ENCODE assay signal across 9 mouse cellular contexts in genomic region chr5:30155395-30155792, GRCm38 (mm10). TPM values are rescaled to one million over a fixed set of nuclear protein-coding genes. Genes with fewer than 3 reads are reported as not detected.
A peak's percentile ranks its signal among the peaks of the same experiment; 100 is the strongest.
DNase-seq lines count a peak whose midpoint lies in the region; ATAC-seq and TF ChIP-seq lines count a peak whose summit lies in the region.
"Had no signal": no experiment of that assay in that cellular context is flagged by ENCODE, and none has a peak within 500 bp of the region (broad histone marks: within the 10 kb centered on the region; RNA-seq: fewer than 3 reads in every experiment).

No protein-coding gene starts in this region.

- TF ChIP-seq POLR2A in thymus, adult 2 months (IDR thresholded peaks at IDR 0.05; ENCODE audit: control insufficient read depth, extremely low read depth, insufficient read depth, low read length, poor library complexity): no peak; the same call in 1 of the 2 replicates

- no peaks in the 10 kb centered on the region for H3K27me3 ChIP-seq in thymus, adult 2 months (ENCODE audit: control insufficient read depth, insufficient read depth, low read length)
- H3K27me3 ChIP-seq in liver, embryonic 11.5 days (replicated peaks; ENCODE audit: control insufficient read depth, insufficient read depth, low read length): no peaks in the 10 kb centered on the region
- H3K27me3 ChIP-seq in stomach, embryonic 15.5 days (replicated peaks): no peaks in the 10 kb centered on the region

- H3K9ac ChIP-seq in liver, embryonic 11.5 days (ENCODE audit: low read depth, low read length): peak overlapping the region; percentile 73
- peak overlapping the region; percentile 86 for H3K9ac ChIP-seq in stomach, embryonic 15.5 days

- no peaks in the 10 kb centered on the region for H3K36me3 ChIP-seq in thymus, adult 2 months (ENCODE audit: control insufficient read depth, insufficient read depth, low read length)
- 0 out of 2 replicates have a peak, but pooled peaks cover 1% of the 10 kb centered on the region for H3K36me3 ChIP-seq in liver, embryonic 11.5 days (ENCODE audit: control insufficient read depth, insufficient read depth, low read length)
- H3K36me3 ChIP-seq in stomach, embryonic 15.5 days: no peaks in the 10 kb centered on the region

- H3K27ac ChIP-seq in thymus, adult 2 months (ENCODE audit: control insufficient read depth, insufficient read depth, low read length): peak overlapping the region; percentile 77
- peak overlapping the region; percentile 78 for H3K27ac ChIP-seq in liver, embryonic 11.5 days (ENCODE audit: low read depth, low read length)
- peak overlapping the region; percentile 91 for H3K27ac ChIP-seq in stomach, embryonic 15.5 days

- H3K4me2 ChIP-seq in liver, embryonic 11.5 days: peak overlapping the region; percentile 85
- peak overlapping the region; percentile 69 for H3K4me2 ChIP-seq in stomach, embryonic 15.5 days

- WGBS in thymus, adult 2 months: under 1% methylated on average over 31 of the region's 31 CpGs
- under 1% methylated on average over 31 of the region's 31 CpGs for WGBS in liver, embryonic 11.5 days
- WGBS in stomach, embryonic 15.5 days: 0% methylated on average over 31 of the region's 31 CpGs

- no peaks in the 10 kb centered on the region for H3K4me1 ChIP-seq in thymus, adult 2 months (replicated peaks; ENCODE audit: control insufficient read depth, insufficient read depth, low read length)
- H3K4me1 ChIP-seq in liver, embryonic 11.5 days (replicated peaks; ENCODE audit: control insufficient read depth, insufficient read depth, low read length): peaks cover 6% of the 10 kb centered on the region; the same call in 1 of the 2 replicates
- peaks cover 13% of the 10 kb centered on the region; the same call in 1 of the 2 replicates for H3K4me1 ChIP-seq in stomach, embryonic 15.5 days

- TF ChIP-seq CTCF in thymus, adult 2 months (IDR thresholded peaks at IDR 0.05; ENCODE audit: borderline replicate concordance, control insufficient read depth, extremely low read depth, insufficient read depth, low read length, poor library complexity): no peak

- peak; percentile 57 for DNase-seq in adrenal gland, adult 2 months
- DNase-seq in adrenal gland, postnatal 10 days: no peak
- DNase-seq in thymus, adult 2 months: no peak
- no peak for DNase-seq in thymus, adult 18-20 months
- DNase-seq in liver, embryonic 11.5 days (ENCODE audit: low spot score): no peak
- DNase-seq in layer of hippocampus, adult 9-11 months: no peak
- no peak for DNase-seq in retina, postnatal 1 day

- H3K4me3 ChIP-seq in thymus, adult 2 months (ENCODE audit: control insufficient read depth, insufficient read depth, low read length): peak overlapping the region; percentile 86
- peak overlapping the region; percentile 75 for H3K4me3 ChIP-seq in liver, embryonic 11.5 days (ENCODE audit: low read depth, low read length)
- H3K4me3 ChIP-seq in stomach, embryonic 15.5 days (replicated peaks): peak overlapping the region; percentile 98

- H3K9me3 ChIP-seq in liver, embryonic 11.5 days (ENCODE audit: control insufficient read depth, low read length): no peaks in the 10 kb centered on the region
- H3K9me3 ChIP-seq in stomach, embryonic 15.5 days: no peaks in the 10 kb centered on the region

- ATAC-seq in liver, embryonic 11.5 days (replicated peaks; ENCODE audit: low FRiP score): peak; percentile 49
- peak; percentile 37 for ATAC-seq in stomach, embryonic 15.5 days (ENCODE audit: insufficient read depth, low FRiP score, low read depth)

RNA-seq across cellular contexts. Expression of gene Hadhb, which starts 0.3 kb away (rescaled TPM):
- total RNA-seq in adrenal gland, adult 2 months (2021): 1,000 to 10,000 TPM in 1 of 2 experiments, 100 to 1,000 TPM in 1; 944 to 1,072 TPM
- polyA plus RNA-seq in adrenal gland, adult 2 months (2012; rRNA removed): 65.7 and 66.9 TPM in 2 replicates
- total RNA-seq in adrenal gland, postnatal 10 days (2021): 1,000 to 10,000 TPM; 1,471 to 1,600 TPM
- 111 and 140 TPM in 2 replicates for polyA plus RNA-seq in thymus, adult 2 months (2012; rRNA removed)
- polyA plus RNA-seq in liver, embryonic 11.5 days (2014; fragmentation: Nextera tagmentation; extraction: Ambion mirVana): 145 and 167 TPM in 2 replicates
- 156 and 196 TPM in 2 replicates for polyA plus RNA-seq in stomach, embryonic 15.5 days (2015; fragmentation: Nextera tagmentation; extraction: Ambion mirVana)

RNA-seq across cellular contexts. Expression of gene Hadha, which starts 0.4 kb away (rescaled TPM):
- 100 to 1,000 TPM; 558 to 581 TPM for total RNA-seq in adrenal gland, adult 2 months (2021)
- polyA plus RNA-seq in adrenal gland, adult 2 months (2012; rRNA removed): 72.9 and 82.6 TPM in 2 replicates
- 100 to 1,000 TPM; 921 to 997 TPM for total RNA-seq in adrenal gland, postnatal 10 days (2021)
- 73.8 and 80.5 TPM in 2 replicates for polyA plus RNA-seq in thymus, adult 2 months (2012; rRNA removed)
- polyA plus RNA-seq in liver, embryonic 11.5 days (2014; fragmentation: Nextera tagmentation; extraction: Ambion mirVana): 122 and 128 TPM in 2 replicates
- 142 and 153 TPM in 2 replicates for polyA plus RNA-seq in stomach, embryonic 15.5 days (2015; fragmentation: Nextera tagmentation; extraction: Ambion mirVana)

RNA-seq across cellular contexts. Expression of gene 3110082J24Rik, which starts 49.5 kb away (rescaled TPM):
- total RNA-seq in adrenal gland, adult 2 months (2021): not detected
- not detected in 2 replicates for polyA plus RNA-seq in adrenal gland, adult 2 months (2012; rRNA removed)
- not detected for total RNA-seq in adrenal gland, postnatal 10 days (2021)
- not detected in 2 replicates for polyA plus RNA-seq in thymus, adult 2 months (2012; rRNA removed)
- polyA plus RNA-seq in liver, embryonic 11.5 days (2014; fragmentation: Nextera tagmentation; extraction: Ambion mirVana): not detected in 2 replicates
- not detected in 2 replicates for polyA plus RNA-seq in stomach, embryonic 15.5 days (2015; fragmentation: Nextera tagmentation; extraction: Ambion mirVana)
- polyA plus RNA-seq: large intestine, adult 2 months had no signal

RNA-seq across cellular contexts. Expression of gene Adgrf3, which starts 50.1 kb away (rescaled TPM):
- total RNA-seq in adrenal gland, adult 2 months (2021): not detected
- polyA plus RNA-seq in adrenal gland, adult 2 months (2012; rRNA removed): not detected in 2 replicates
- under 1 TPM; 0.30 to 0.58 TPM for total RNA-seq in adrenal gland, postnatal 10 days (2021)
- 0.30 and 0.31 TPM in 2 replicates for polyA plus RNA-seq in thymus, adult 2 months (2012; rRNA removed)
- polyA plus RNA-seq in liver, embryonic 11.5 days (2014; fragmentation: Nextera tagmentation; extraction: Ambion mirVana): not detected in 2 replicates
- polyA plus RNA-seq in stomach, embryonic 15.5 days (2015; fragmentation: Nextera tagmentation; extraction: Ambion mirVana): 0.33 and 0.34 TPM in 2 replicates
- polyA plus RNA-seq: large intestine, adult 2 months had no signal

RNA-seq across cellular contexts. Expression of gene Garem2, which starts 50.4 kb away (rescaled TPM):
- total RNA-seq in adrenal gland, adult 2 months (2021): under 1 TPM in 1 of 2 experiments, not detected in 1; 0.10 TPM
- polyA plus RNA-seq in adrenal gland, adult 2 months (2012; rRNA removed): 0.11 TPM in 1 of 2 replicates, not detected in the other
- under 1 TPM; 0.12 to 0.30 TPM for total RNA-seq in adrenal gland, postnatal 10 days (2021)
- 0.09 and 0.13 TPM in 2 replicates for polyA plus RNA-seq in thymus, adult 2 months (2012; rRNA removed)
- polyA plus RNA-seq in liver, embryonic 11.5 days (2014; fragmentation: Nextera tagmentation; extraction: Ambion mirVana): 0.18 and 0.35 TPM in 2 replicates
- polyA plus RNA-seq in stomach, embryonic 15.5 days (2015; fragmentation: Nextera tagmentation; extraction: Ambion mirVana): 0.30 and 0.59 TPM in 2 replicates
